In the genomic region with DNA sequence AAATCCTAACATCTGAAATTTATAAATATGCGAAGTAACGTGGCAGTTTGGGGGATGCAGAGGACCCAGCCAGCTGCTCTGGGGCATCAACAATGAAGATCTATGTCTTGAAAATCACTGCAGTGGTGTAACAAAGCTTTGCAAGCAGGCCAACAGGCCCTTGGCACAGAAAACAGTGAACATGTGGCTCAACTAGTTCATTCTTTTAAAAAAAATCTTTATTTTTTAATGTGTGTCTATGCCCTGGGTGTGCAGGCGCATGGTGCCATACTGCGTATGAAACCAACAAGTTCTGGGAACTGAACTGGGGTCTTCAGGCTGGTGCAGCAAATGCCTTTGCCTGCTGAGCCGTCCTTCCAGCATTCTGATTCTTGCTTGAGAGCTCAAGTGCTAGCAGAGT, we compare ENCODE assay signal across 20 mouse cellular contexts. TPM values are rescaled to one million over a fixed set of nuclear protein-coding genes. Genes with fewer than 3 reads are reported as not detected.
DNase-seq lines count a peak whose midpoint lies in the region; ATAC-seq lines count a peak whose summit lies in the region.
"Had no signal": no experiment of that assay in that cellular context is flagged by ENCODE, and none has a peak within 500 bp of the region (broad histone marks: within the 10 kb centered on the region; RNA-seq: fewer than 3 reads in every experiment).

No protein-coding gene starts in this region.

- WGBS in heart, embryonic 12.5 days = 92% methylated on average over 5 of the region's 5 CpGs

- no peaks in the 10 kb centered on the region for H3K9me3 ChIP-seq in heart, embryonic 12.5 days (replicated peaks)
- H3K9me3 ChIP-seq: embryonic facial prominence, embryonic 15.5 days; heart, embryonic 10.5 days; hindbrain, embryonic 12.5 days; hindbrain, embryonic 15.5 days had no signal

- H3K4me3 ChIP-seq in heart, embryonic 12.5 days = no peak overlapping the region
- H3K4me3 ChIP-seq: embryonic facial prominence, embryonic 15.5 days; heart, adult 2 months; heart, embryonic 10.5 days; hindbrain, embryonic 12.5 days; hindbrain, embryonic 15.5 days had no signal

- no peak overlapping the region for H3K4me2 ChIP-seq in heart, embryonic 12.5 days
- H3K4me2 ChIP-seq: embryonic facial prominence, embryonic 15.5 days; hindbrain, embryonic 12.5 days; hindbrain, embryonic 15.5 days had no signal

- peaks cover 29% of the 10 kb centered on the region for H3K4me1 ChIP-seq in heart, embryonic 12.5 days (replicated peaks)

- H3K9ac ChIP-seq in heart, embryonic 12.5 days = no peak overlapping the region
- H3K9ac ChIP-seq: embryonic facial prominence, embryonic 15.5 days; forebrain, postnatal 0 days; hindbrain, embryonic 12.5 days; hindbrain, embryonic 15.5 days had no signal

- H3K27ac ChIP-seq in heart, embryonic 12.5 days (ENCODE audit: poor library complexity, severe bottlenecking) = no peak overlapping the region
- H3K27ac ChIP-seq: embryonic facial prominence, embryonic 15.5 days; heart, adult 2 months; heart, embryonic 10.5 days; hindbrain, embryonic 12.5 days; hindbrain, embryonic 15.5 days had no signal

- H3K36me3 ChIP-seq in heart, embryonic 12.5 days = no peaks in the 10 kb centered on the region
- H3K36me3 ChIP-seq: embryonic facial prominence, embryonic 15.5 days; heart, embryonic 10.5 days; hindbrain, embryonic 12.5 days; hindbrain, embryonic 15.5 days had no signal

- peak; percentile 49 to 51 for DNase-seq in cerebellum, postnatal 10 days
- no peak for DNase-seq in cerebellum, adult 11 months
- DNase-seq in heart, adult 11 months = peak; percentile 62
- peak; percentile 42 for DNase-seq in brain, adult 2 months (ENCODE audit: low read depth, low spot score)
- no peak for DNase-seq in spleen, postnatal 4 days (ENCODE audit: low spot score in 2 of 2)
- DNase-seq: adrenal gland, adult 8-10 months; adrenal gland, postnatal 25 days; embryo, embryonic 11 days; forebrain, postnatal 0 days; gastrocnemius, postnatal 25 days; heart, adult 2 months; kidney, adult 2 months had no signal

- no peaks in the 10 kb centered on the region for H3K27me3 ChIP-seq in heart, embryonic 12.5 days (replicated peaks)
- H3K27me3 ChIP-seq: embryonic facial prominence, embryonic 15.5 days; hindbrain, embryonic 12.5 days; hindbrain, embryonic 15.5 days had no signal

- ATAC-seq in heart, embryonic 12.5 days (ENCODE audit: insufficient number of reproducible peaks, low FRiP score) = no peak
- ATAC-seq: CD4-positive, CD25-positive, alpha-beta regulatory T cell, adult 4 months; forebrain, embryonic 14.5 days; forebrain, postnatal 0 days; intestine, postnatal 0 days had no signal

RNA-seq across cellular contexts. Expression of gene Agtpbp1, which starts 32.7 kb away (rescaled TPM):
- 13.2 and 14.9 TPM in 2 replicates for polyA plus RNA-seq in heart, embryonic 12.5 days (2016; fragmentation: Nextera tagmentation; extraction: Ambion mirVana)

RNA-seq across cellular contexts. Expression of gene Naa35, which starts 32.8 kb away (rescaled TPM):
- polyA plus RNA-seq in heart, embryonic 12.5 days (2016; fragmentation: Nextera tagmentation; extraction: Ambion mirVana) = 80.8 and 85.4 TPM in 2 replicates

Comparison
In these comparisons a context has a peak if more than half of its experiments do, and no peak if none do; other contexts are left out.
1. DNase-seq: peak in cerebellum, postnatal 10 days (2 of 2), heart, adult 11 months (single experiment) and brain, adult 2 months (single experiment); none in cerebellum, adult 11 months (single experiment) and spleen, postnatal 4 days (0 of 2).